Mouse (Mus musculus): ENCODE data around the gene Gjc2. TPM values are rescaled to one million over a fixed set of nuclear protein-coding genes. Genes with fewer than 3 reads are reported as not detected.

The Gjc2 gene
- polyA plus RNA-seq, 1 experiment from 2014 or later: 0.13 TPM

GRCm38 (mm10) chr11:59183821-59184220 lies 808 bp upstream of the Gjc2 start:
- H3K27me3 ChIP-seq: no peaks in the 10 kb centered on the region
- ATAC-seq: peak; percentile 78
- ChIA-PET POLR2A (interaction anchor here (1.3 kb wide), 1 partner anchor 10 kb away, joined by 3 read pairs; no protein-coding TSS in a partner anchor), CTCF (interaction anchor here (1.2 to 1.9 kb wide), 4 partner anchors 10 to 32 kb away, joined by 3 to 8 read pairs (median 4); no protein-coding TSS in a partner anchor)
- in situ Hi-C loops (cut with MboI; ENCODE audit: low pct_unique_long_range_greater_than_20kb): loop anchor here (5.0 kb wide), 1 partner anchor 82 kb away; no protein-coding TSS in a partner anchor
- DNase-seq (ENCODE audit: low read depth, low spot score): no peak
- TF ChIP-seq CTCF (IDR thresholded peaks at IDR 0.05): no peak

GRCm38 (mm10) chr11:59176921-59177320 lies 6.1 kb downstream of the Gjc2 start:
- TF ChIP-seq CTCF (IDR thresholded peaks at IDR 0.05): no peak
- DNase-seq (ENCODE audit: low read depth, low spot score) (no peak), ATAC-seq (no peak)
- in situ Hi-C loops (cut with MboI; ENCODE audit: low pct_unique_long_range_greater_than_20kb): no loop called here
- H3K27me3 ChIP-seq: peaks cover 36% of the 10 kb centered on the region
- POLR2A ChIA-PET: no interaction called here
- CTCF ChIA-PET: no interaction called here

- ChIA-PET POLR2A (no interaction called here), CTCF (no interaction called here)
- TF ChIP-seq CTCF (IDR thresholded peaks at IDR 0.05): no peak
- peaks cover 36% of the 10 kb centered on the region for H3K27me3 ChIP-seq
- no peak for ATAC-seq
- in situ Hi-C loops (cut with MboI; ENCODE audit: low pct_unique_long_range_greater_than_20kb): no loop called here
- DNase-seq (ENCODE audit: low read depth, low spot score): no peak
Measured at GRCm38 (mm10) chr11:59176475-59176874, 6.5 kb downstream of the Gjc2 start.

- DNase-seq (ENCODE audit: low read depth, low spot score) (no peak), ATAC-seq (no peak)
- no peak for TF ChIP-seq CTCF (IDR thresholded peaks at IDR 0.05)
- peaks cover 36% of the 10 kb centered on the region for H3K27me3 ChIP-seq
- ChIA-PET POLR2A (interaction anchor here (0.6 to 0.9 kb wide), 2 partner anchors 9 to 11 kb away, joined by 3 to 5 read pairs; partner anchors contain the start of genes Gjc2 and Iba57), CTCF (interaction anchor here (1.4 to 1.5 kb wide), 2 partner anchors 9 to 22 kb away, joined by 3 to 8 read pairs; partner anchors contain the start of gene Gjc2)
- in situ Hi-C loops (cut with MboI; ENCODE audit: low pct_unique_long_range_greater_than_20kb): no loop called here
Measured at GRCm38 (mm10) chr11:59174189-59174838, 8.7 kb downstream of the Gjc2 start.

- in situ Hi-C loops (cut with MboI; ENCODE audit: low pct_unique_long_range_greater_than_20kb): no loop called here
- CTCF ChIA-PET: no interaction called here
- POLR2A ChIA-PET: no interaction called here
- ATAC-seq (no peak), DNase-seq (ENCODE audit: low read depth, low spot score) (no peak)
- peaks cover 15% of the 10 kb centered on the region for H3K27me3 ChIP-seq
- no peak for TF ChIP-seq CTCF (IDR thresholded peaks at IDR 0.05)
Measured at GRCm38 (mm10) chr11:59170549-59170948, 12.5 kb downstream of the Gjc2 start.

- no peak for DNase-seq (ENCODE audit: low read depth, low spot score)
- in situ Hi-C loops (cut with MboI; ENCODE audit: low pct_unique_long_range_greater_than_20kb): no loop called here
- CTCF ChIA-PET: interaction anchor here (1.2 kb wide), 1 partner anchor 11 kb away, joined by 5 read pairs; no protein-coding TSS in a partner anchor
- POLR2A ChIA-PET: no interaction called here
- TF ChIP-seq CTCF (IDR thresholded peaks at IDR 0.05): no peak
- H3K27me3 ChIP-seq: peaks cover 8% of the 10 kb centered on the region
- no peak for ATAC-seq
Measured at GRCm38 (mm10) chr11:59169807-59170206, 13.2 kb downstream of the Gjc2 start.

- ChIA-PET POLR2A (no interaction called here), CTCF (interaction anchor here (0.6 to 1.5 kb wide), 2 partner anchors 17 to 67 kb away, joined by 3 to 4 read pairs; partner anchors contain the start of gene Gjc2)
- in situ Hi-C loops (cut with MboI; ENCODE audit: low pct_unique_long_range_greater_than_20kb): no loop called here
- no peak for DNase-seq (ENCODE audit: low read depth, low spot score)
- ATAC-seq: no peak
- no peaks in the 10 kb centered on the region for H3K27me3 ChIP-seq
- no peak for TF ChIP-seq CTCF (IDR thresholded peaks at IDR 0.05)
Measured at GRCm38 (mm10) chr11:59165616-59166241, 17.3 kb downstream of the Gjc2 start.

GRCm38 (mm10) chr11:59164384-59164783 lies 18.6 kb downstream of the Gjc2 start:
- ChIA-PET CTCF (interaction anchor here (1.5 to 2.1 kb wide), 2 partner anchors 18 to 66 kb away, joined by 4 to 5 read pairs; no protein-coding TSS in a partner anchor), POLR2A (interaction anchor here (0.7 kb wide), 1 partner anchor 85 kb away, joined by 3 read pairs; no protein-coding TSS in a partner anchor)
- in situ Hi-C loops (cut with MboI; ENCODE audit: low pct_unique_long_range_greater_than_20kb): no loop called here
- no peak for TF ChIP-seq CTCF (IDR thresholded peaks at IDR 0.05)
- no peaks in the 10 kb centered on the region for H3K27me3 ChIP-seq
- DNase-seq (ENCODE audit: low read depth, low spot score) (no peak), ATAC-seq (no peak)

GRCm38 (mm10) chr11:59163255-59164236 lies 19.5 kb downstream of the Gjc2 start, which contains the start of gene Iba57:
Gene Iba57, minus strand, starts transcription at chr11:59163739.
- H3K27me3 ChIP-seq: no peaks in the 10 kb centered on the region
- DNase-seq (ENCODE audit: low read depth, low spot score) (peak; percentile 86), ATAC-seq (peak; percentile 92)
- no peak for TF ChIP-seq CTCF (IDR thresholded peaks at IDR 0.05)
- in situ Hi-C loops (cut with MboI; ENCODE audit: low pct_unique_long_range_greater_than_20kb): no loop called here
- ChIA-PET POLR2A (interaction anchor here (0.6 to 1.6 kb wide), 4 partner anchors 10 to 299 kb away, joined by 3 to 5 read pairs (median 3); no protein-coding TSS in a partner anchor), CTCF (interaction anchor here (0.8 to 2.1 kb wide), 3 partner anchors 19 to 65 kb away, joined by 3 to 5 read pairs (median 4); no protein-coding TSS in a partner anchor)

All from Patski (cell line).